Mouse (Mus musculus): Measurements from ENCODE around the gene Ptk7. TPM values are rescaled to one million over a fixed set of nuclear protein-coding genes. Genes with fewer than 3 reads are reported as not detected.

The Ptk7 gene
- 0.03 and 0.04 TPM in 2 replicates for polyA plus RNA-seq (2012)

GRCm38 (mm10) chr17:46628791-46629684 is at the start of gene Ptk7:
TSS of gene Ptk7 (minus strand) at chr17:46629504.
- H3K36me3 ChIP-seq (ENCODE audit: control insufficient read depth): no peaks in the 10 kb centered on the region; the same call in 1 of the 2 replicates
- H3K4me3 ChIP-seq (replicated peaks): peak within 1 kb of the TSS; percentile 55
- H3K4me1 ChIP-seq (ENCODE audit: control insufficient read depth): no peaks in the 10 kb centered on the region; the same call in 1 of the 2 replicates
- no peaks in the 10 kb centered on the region; the same call in 1 of the 2 replicates for H3K9me3 ChIP-seq (ENCODE audit: control insufficient read depth, low read length)
- no peak for TF ChIP-seq GATA1 (IDR thresholded peaks at IDR 0.05; ENCODE audit: low read length)
- TF ChIP-seq TAL1 (IDR thresholded peaks at IDR 0.05; ENCODE audit: low read length): no peak
- peaks cover 48% of the 10 kb centered on the region for H3K27me3 ChIP-seq (ENCODE audit: control insufficient read depth)

- H3K9me3 ChIP-seq (ENCODE audit: control insufficient read depth, low read length): no peaks in the 10 kb centered on the region
- H3K4me1 ChIP-seq (ENCODE audit: control insufficient read depth): peaks cover 62% of the 10 kb centered on the region
- no peaks in the 10 kb centered on the region for H3K27me3 ChIP-seq (ENCODE audit: control insufficient read depth)
- H3K36me3 ChIP-seq (ENCODE audit: control insufficient read depth): peaks cover 61% of the 10 kb centered on the region
- H3K4me3 ChIP-seq (replicated peaks): peak overlapping the region; percentile 94
- no peak for TF ChIP-seq TAL1 (IDR thresholded peaks at IDR 0.05; ENCODE audit: low read length)
- TF ChIP-seq GATA1 (IDR thresholded peaks at IDR 0.05; ENCODE audit: low read length): no peak
Measured at GRCm38 (mm10) chr17:46678911-46679310, 49.6 kb upstream of the Ptk7 start.

- Histone ChIP-seq H3K4me3 (replicated peaks) (peak within 1 kb of the TSS; percentile 94), H3K27me3 (ENCODE audit: control insufficient read depth) (no peaks in the 10 kb centered on the region), H3K4me1 (ENCODE audit: control insufficient read depth) (peaks cover 67% of the 10 kb centered on the region), H3K36me3 (ENCODE audit: control insufficient read depth) (peaks cover 56% of the 10 kb centered on the region), H3K9me3 (ENCODE audit: control insufficient read depth, low read length) (no peaks in the 10 kb centered on the region)
- no peak for TF ChIP-seq TAL1 (IDR thresholded peaks at IDR 0.05; ENCODE audit: low read length)
- no peak for TF ChIP-seq GATA1 (IDR thresholded peaks at IDR 0.05; ENCODE audit: low read length)
Measured at GRCm38 (mm10) chr17:46678416-46678815, 49.1 kb upstream of the Ptk7 start, which contains the start of gene Mea1. TSS of gene Mea1 (plus strand) at chr17:46678793.

- peak overlapping the region; percentile 94 for H3K4me3 ChIP-seq (replicated peaks)
- H3K4me1 ChIP-seq (ENCODE audit: control insufficient read depth): peaks cover 64% of the 10 kb centered on the region
- no peaks in the 10 kb centered on the region for H3K27me3 ChIP-seq (ENCODE audit: control insufficient read depth)
- TF ChIP-seq GATA1 (IDR thresholded peaks at IDR 0.05; ENCODE audit: low read length): no peak
- no peak for TF ChIP-seq TAL1 (IDR thresholded peaks at IDR 0.05; ENCODE audit: low read length)
- peaks cover 68% of the 10 kb centered on the region for H3K36me3 ChIP-seq (ENCODE audit: control insufficient read depth)
- no peaks in the 10 kb centered on the region for H3K9me3 ChIP-seq (ENCODE audit: control insufficient read depth, low read length)
Measured at GRCm38 (mm10) chr17:46674530-46675283, 45.4 kb upstream of the Ptk7 start.

GRCm38 (mm10) chr17:46673850-46674529 is 44.7 kb upstream of the Ptk7 start, which contains the start of gene Rrp36:
TSS of gene Rrp36 (minus strand) at chr17:46674352.
- TF ChIP-seq TAL1 (IDR thresholded peaks at IDR 0.05; ENCODE audit: low read length): no peak
- no peak for TF ChIP-seq GATA1 (IDR thresholded peaks at IDR 0.05; ENCODE audit: low read length)
- H3K4me1 ChIP-seq (ENCODE audit: control insufficient read depth): peaks cover 57% of the 10 kb centered on the region

GRCm38 (mm10) chr17:46669911-46670310 is 40.6 kb upstream of the Ptk7 start:
- TF ChIP-seq GATA1 (IDR thresholded peaks at IDR 0.05; ENCODE audit: low read length) (no peak), TAL1 (IDR thresholded peaks at IDR 0.05; ENCODE audit: low read length) (no peak)
- no peak overlapping the region for H3K4me3 ChIP-seq (replicated peaks)
- H3K9me3 ChIP-seq (ENCODE audit: control insufficient read depth, low read length): no peaks in the 10 kb centered on the region
- H3K27me3 ChIP-seq (ENCODE audit: control insufficient read depth): no peaks in the 10 kb centered on the region
- H3K36me3 ChIP-seq (ENCODE audit: control insufficient read depth): peaks cover 66% of the 10 kb centered on the region
- H3K4me1 ChIP-seq (ENCODE audit: control insufficient read depth): peaks cover 36% of the 10 kb centered on the region

More at GRCm38 (mm10) chr17:46673850-46674529, 44.7 kb upstream of the Ptk7 start, which contains the start of gene Rrp36:
- Histone ChIP-seq H3K4me3 (replicated peaks) (peak within 1 kb of the TSS; percentile 94), H3K36me3 (ENCODE audit: control insufficient read depth) (peaks cover 73% of the 10 kb centered on the region), H3K27me3 (ENCODE audit: control insufficient read depth) (no peaks in the 10 kb centered on the region), H3K9me3 (ENCODE audit: control insufficient read depth, low read length) (no peaks in the 10 kb centered on the region)

- TF ChIP-seq GATA1 (IDR thresholded peaks at IDR 0.05; ENCODE audit: low read length): no peak
- no peak for TF ChIP-seq TAL1 (IDR thresholded peaks at IDR 0.05; ENCODE audit: low read length)
- Histone ChIP-seq H3K4me1 (ENCODE audit: control insufficient read depth) (peaks cover 14% of the 10 kb centered on the region), H3K9me3 (ENCODE audit: control insufficient read depth, low read length) (no peaks in the 10 kb centered on the region), H3K4me3 (replicated peaks) (no peak overlapping the region), H3K36me3 (ENCODE audit: control insufficient read depth) (peaks cover 80% of the 10 kb centered on the region), H3K27me3 (ENCODE audit: control insufficient read depth) (no peaks in the 10 kb centered on the region)
Measured at GRCm38 (mm10) chr17:46667712-46668111, 38.4 kb upstream of the Ptk7 start.

- no peaks in the 10 kb centered on the region for H3K4me1 ChIP-seq (ENCODE audit: control insufficient read depth)
- H3K36me3 ChIP-seq (ENCODE audit: control insufficient read depth): peaks cover 86% of the 10 kb centered on the region
- H3K4me3 ChIP-seq (replicated peaks): no peak overlapping the region
- H3K9me3 ChIP-seq (ENCODE audit: control insufficient read depth, low read length): no peaks in the 10 kb centered on the region
- no peaks in the 10 kb centered on the region for H3K27me3 ChIP-seq (ENCODE audit: control insufficient read depth)
- no peak for TF ChIP-seq TAL1 (IDR thresholded peaks at IDR 0.05; ENCODE audit: low read length)
- no peak for TF ChIP-seq GATA1 (IDR thresholded peaks at IDR 0.05; ENCODE audit: low read length)
Measured at GRCm38 (mm10) chr17:46662730-46663129, 33.4 kb upstream of the Ptk7 start.

All from erythroblast, embryonic 14.5 days (primary cell).